Mouse (Mus musculus) embryonic facial prominence, embryonic 10.5 days (tissue): ENCODE data around the gene Gm20538. TPM values are rescaled to one million over a fixed set of nuclear protein-coding genes. Genes with fewer than 3 reads are reported as not detected.

ENCODE experiments used
- DNase-seq: peaks from one replicate; pipeline ENCODE4 v3.0.0-alpha.2; 2017; ENCODE audit warnings: low spot score
- H3K27ac ChIP-seq: fragments of 300-500 bp; sonication (generic); replicated peaks from 2 replicates; pipeline ENCODE4 v1.5.1; 2016; ENCODE audit warnings: mild to moderate bottlenecking
- H3K27me3 ChIP-seq: fragments of 300-500 bp; sonication (generic); replicated peaks from 2 replicates; pipeline ENCODE4 v1.6.1; 2016; ENCODE audit warnings: low read depth, mild to moderate bottlenecking; ENCODE audit not compliant: poor library complexity, severe bottlenecking
- H3K36me3 ChIP-seq: fragments of 300-500 bp; sonication (generic); replicated peaks from 2 replicates; pipeline ENCODE4 v1.6.1; 2016; ENCODE audit warnings: mild to moderate bottlenecking, moderate library complexity
- H3K4me1 ChIP-seq: fragments of 300-500 bp; sonication (generic); 2 replicates; pipeline ENCODE4 v1.6.1; 2016
- H3K4me3 ChIP-seq: fragments of 300-500 bp; sonication (generic); 2 replicates; pipeline ENCODE4 v1.5.1; 2016; ENCODE audit warnings: mild to moderate bottlenecking, moderate library complexity
- H3K9me3 ChIP-seq: fragments of 300-500 bp; sonication (generic); 2 replicates; pipeline ENCODE4 v1.6.1; 2016; ENCODE audit warnings: mild to moderate bottlenecking
- WGBS: fragments of 180-500 bp; shearing (Covaris S2); methylation state at CpG from one replicate; pipeline ENCODE4 v1.1.7; 2016; 5-methylcytosine and 5-hydroxymethylcytosine counted together
- polyA plus RNA-seq: library from polyadenylated mRNA; unstranded; fragments of >200 nt; fragmentation: Nextera tagmentation; extraction: Ambion mirVana; gene quantifications from 2 replicates; pipeline ENCODE4 v1.2.1, GENCODE M21; 2016

Gm20538 gene
- polyA plus RNA-seq, 1 experiment from 2014 or later = not detected

DNA sequence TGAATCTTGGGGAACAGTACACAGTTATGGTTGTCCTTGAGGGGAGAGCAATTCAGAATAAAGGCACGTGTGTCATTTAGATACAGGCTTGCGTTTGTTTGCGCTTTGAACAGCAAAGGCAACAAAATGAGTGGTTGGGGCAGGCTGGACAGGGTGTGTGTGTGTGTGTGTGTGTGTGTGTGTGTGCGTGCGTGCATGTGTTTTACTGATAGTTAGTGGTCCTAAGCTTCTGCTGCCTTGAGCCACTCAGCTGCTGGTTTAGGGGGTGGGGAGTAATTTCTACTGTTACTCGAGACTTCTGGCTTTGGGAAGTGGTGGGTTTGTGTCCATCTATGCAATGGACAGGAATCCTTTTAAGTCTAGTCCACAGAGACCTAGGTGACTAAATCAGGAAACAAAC is 53.7 kb downstream of the Gm20538 start:
- Histone ChIP-seq H3K27me3 (peaks cover 100% of the 10 kb centered on the region), H3K9me3 (no peaks in the 10 kb centered on the region), H3K4me1 (peaks cover 21% of the 10 kb centered on the region), H3K4me3 (no peak overlapping the region), H3K36me3 (no peaks in the 10 kb centered on the region), H3K27ac (no peak overlapping the region)
- no peak for DNase-seq
- WGBS = 61% methylated on average over 6 of the region's 6 CpGs

DNA sequence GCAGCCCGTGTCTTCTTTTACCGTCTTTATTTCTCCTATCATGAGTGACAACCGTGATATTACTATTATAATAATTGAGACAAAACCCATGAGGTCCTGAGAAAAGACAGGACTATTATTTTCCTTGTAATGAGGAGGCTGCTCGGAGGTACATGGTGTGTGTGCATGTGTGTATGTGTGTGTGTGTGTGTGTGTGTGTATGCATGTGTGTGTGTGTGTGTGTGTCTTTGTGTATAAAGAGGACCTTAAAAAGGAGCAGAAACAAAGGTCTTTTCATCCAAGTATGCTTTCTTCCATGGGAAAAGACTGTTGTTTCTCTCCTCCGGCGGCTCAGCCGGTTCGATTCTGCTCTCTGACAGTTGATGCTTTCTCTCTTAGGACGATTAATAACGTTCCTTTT is 55.7 kb downstream of the Gm20538 start:
- Histone ChIP-seq H3K27me3 (peaks cover 100% of the 10 kb centered on the region), H3K36me3 (no peaks in the 10 kb centered on the region), H3K4me3 (no peak overlapping the region), H3K4me1 (peaks cover 28% of the 10 kb centered on the region), H3K9me3 (no peaks in the 10 kb centered on the region), H3K27ac (no peak overlapping the region)
- no peak for DNase-seq
- WGBS = 67% methylated on average over 10 of the region's 10 CpGs

DNA sequence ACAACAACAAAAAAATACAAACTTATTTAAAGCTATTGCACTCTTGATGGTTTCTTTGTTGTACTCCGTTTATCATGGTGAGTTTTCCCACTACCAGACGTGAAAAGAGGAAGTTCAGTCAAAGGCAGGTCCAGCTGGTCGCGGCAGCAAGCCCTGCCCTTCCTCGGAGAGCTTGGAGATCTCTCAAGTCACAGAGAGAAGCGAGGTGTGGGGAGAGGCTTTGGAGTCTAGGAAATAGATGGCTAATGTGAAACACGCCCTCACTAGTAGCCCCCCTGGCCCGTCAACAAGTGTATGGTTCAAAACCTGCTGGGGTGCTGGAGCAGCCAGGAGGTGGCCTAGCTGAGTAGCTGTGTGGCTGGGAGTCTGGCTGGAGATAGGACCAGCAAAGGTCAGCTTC is 56.1 kb downstream of the Gm20538 start:
- Histone ChIP-seq H3K4me3 (no peak overlapping the region), H3K4me1 (peaks cover 28% of the 10 kb centered on the region), H3K27me3 (peaks cover 100% of the 10 kb centered on the region), H3K27ac (no peak overlapping the region), H3K36me3 (no peaks in the 10 kb centered on the region), H3K9me3 (no peaks in the 10 kb centered on the region)
- DNase-seq = no peak
- 51% methylated on average over 8 of the region's 8 CpGs for WGBS

Other genes starting within 250 kb of the Gm20538 start
- 0.05 and 0.10 TPM in 2 replicates for gene Scd4, start 219.7 kb downstream of the Gm20538 start, polyA plus RNA-seq
- 15.3 and 17.9 TPM in 2 replicates for gene Scd1, start 145.0 kb downstream of the Gm20538 start, polyA plus RNA-seq
- gene Wnt8b, start 59.4 kb downstream of the Gm20538 start, polyA plus RNA-seq = 0.56 and 2.1 TPM in 2 replicates
- gene Sec31b, start 7.0 kb downstream of the Gm20538 start, polyA plus RNA-seq = 0.66 and 0.97 TPM in 2 replicates
- 645 and 648 TPM in 2 replicates for gene Ndufb8, start 2.6 kb upstream of the Gm20538 start, polyA plus RNA-seq
- 48.7 and 52.2 TPM in 2 replicates for gene Hif1an, start 10.0 kb upstream of the Gm20538 start, polyA plus RNA-seq
- 1.00 and 1.8 TPM in 2 replicates for gene Pax2, start 203.2 kb upstream of the Gm20538 start, polyA plus RNA-seq